Mouse (Mus musculus): ENCODE results near the gene Inpp4b. TPM values are rescaled to one million over a fixed set of nuclear protein-coding genes. Genes with fewer than 3 reads are reported as not detected.

Gene Inpp4b
- total RNA-seq, 2 experiments from 2014 or later, result 1.3 to 5.4 TPM

DNA sequence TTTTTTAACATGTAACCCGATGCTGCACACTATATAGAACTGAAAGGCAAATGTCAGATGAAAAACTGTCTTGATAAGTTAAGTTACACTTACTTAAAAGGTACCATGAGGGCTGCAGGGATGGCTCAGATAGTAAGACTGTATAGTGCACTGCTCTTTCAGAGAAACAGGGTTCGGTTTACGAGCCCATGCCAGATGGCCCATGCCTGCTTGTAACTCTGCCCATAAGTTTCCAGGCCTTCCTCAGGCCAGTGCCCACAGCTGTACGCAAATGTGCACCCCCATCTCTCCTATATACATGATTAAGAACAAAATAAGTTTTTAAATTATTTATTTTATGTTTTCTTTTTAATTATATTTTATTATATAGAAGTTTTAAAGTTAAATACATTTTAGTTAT lies 300.7 kb downstream of the Inpp4b start:
- no peak for ATAC-seq (replicated peaks; ENCODE audit: low FRiP score, poor library complexity, severe bottlenecking)

DNA sequence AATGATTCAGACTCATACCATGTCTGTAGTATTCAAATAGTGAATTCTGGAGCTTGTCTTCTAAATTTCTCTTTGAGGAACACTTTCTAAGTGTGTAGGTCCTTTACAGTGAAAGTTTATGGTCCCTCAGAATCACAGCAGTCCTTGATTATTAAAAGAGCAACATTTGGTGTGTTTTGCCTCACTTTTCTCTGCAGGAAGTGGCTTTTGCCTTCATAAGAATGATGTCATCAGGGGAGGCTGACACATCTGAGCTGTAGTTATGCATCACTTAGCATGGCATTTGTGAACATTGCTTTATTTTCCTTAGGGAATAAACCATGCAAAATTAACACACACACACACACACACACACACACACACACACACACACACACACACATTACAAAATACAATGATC lies 349.8 kb downstream of the Inpp4b start:
- ATAC-seq (replicated peaks; ENCODE audit: low FRiP score, poor library complexity, severe bottlenecking), result no peak

DNA sequence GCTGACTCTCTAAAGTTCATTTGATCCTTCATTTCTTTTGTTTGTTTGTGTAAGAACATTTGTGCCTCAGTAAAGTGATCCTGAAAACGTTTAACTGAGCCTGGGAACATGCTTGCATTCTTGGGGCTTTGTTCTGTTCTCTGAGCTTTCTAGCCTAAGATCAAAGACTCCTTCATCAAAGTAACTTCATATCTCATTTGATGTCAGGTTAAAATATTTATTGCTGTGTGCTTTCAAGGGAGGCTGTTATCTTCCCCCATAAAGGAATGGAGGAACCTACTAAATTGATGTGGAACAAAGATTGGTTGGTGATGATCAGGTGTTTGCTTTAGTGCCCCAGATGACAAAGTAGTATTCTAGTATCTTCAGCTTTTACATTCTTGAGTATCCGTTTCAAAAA lies 352.5 kb downstream of the Inpp4b start:
- no peak for ATAC-seq (replicated peaks; ENCODE audit: low FRiP score, poor library complexity, severe bottlenecking)

DNA sequence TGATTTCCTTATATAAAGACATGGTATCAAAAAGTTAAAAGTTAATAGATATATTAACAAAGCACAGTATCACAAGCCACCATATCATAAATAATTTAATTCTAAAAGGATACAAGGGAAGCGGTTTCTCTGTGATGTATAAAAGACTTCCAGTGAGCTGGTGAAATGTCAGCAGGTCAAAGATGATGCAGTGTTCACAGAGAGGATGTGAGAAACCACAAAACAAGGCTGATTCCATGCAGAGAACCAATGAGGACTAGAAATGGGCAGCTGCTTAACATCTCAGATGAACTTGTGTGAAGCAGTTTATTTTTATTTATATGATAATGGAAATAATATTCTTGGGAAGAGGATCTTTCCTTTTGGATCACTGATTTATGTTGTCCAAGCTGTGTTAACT lies 359.7 kb downstream of the Inpp4b start:
- no peak for ATAC-seq (replicated peaks; ENCODE audit: low FRiP score, poor library complexity, severe bottlenecking)

DNA sequence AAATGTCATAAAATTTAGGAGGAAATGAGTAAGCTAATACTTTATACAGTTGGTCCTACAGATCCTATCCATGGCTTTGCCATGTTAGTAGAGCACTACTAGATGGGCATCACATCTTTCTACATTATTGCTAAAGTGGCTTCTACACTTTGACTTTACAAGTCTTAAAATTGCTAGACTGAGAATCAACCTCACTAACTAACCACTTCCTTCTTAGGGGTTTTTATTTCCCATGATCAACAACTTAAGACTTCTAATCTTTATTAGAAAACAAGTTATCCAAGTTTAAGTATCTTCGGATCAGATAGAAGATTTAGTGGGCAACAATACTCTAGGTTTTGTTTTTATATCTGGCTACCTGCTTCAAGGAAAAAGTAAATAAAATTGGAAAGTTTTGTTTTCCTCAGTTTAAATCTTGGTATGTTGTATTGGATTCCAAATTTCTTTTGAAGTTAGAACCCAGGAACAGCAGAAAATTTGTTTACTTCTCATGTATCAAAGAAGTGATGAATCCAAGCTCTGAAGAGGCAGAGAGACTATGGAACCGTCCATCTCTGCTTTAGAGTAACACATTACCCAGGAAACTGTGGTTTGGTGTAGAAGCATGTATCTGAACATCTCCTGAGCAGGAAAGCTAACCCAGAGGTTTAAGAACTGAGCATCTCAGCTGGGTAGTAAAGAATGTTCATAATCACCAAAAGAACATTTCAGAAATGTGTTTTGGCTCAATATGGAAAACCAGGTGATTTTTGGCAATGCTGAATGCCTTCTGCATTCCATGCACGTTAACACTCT lies 361.4 kb downstream of the Inpp4b start:
- ATAC-seq (replicated peaks; ENCODE audit: low FRiP score, poor library complexity, severe bottlenecking), result no peak

DNA sequence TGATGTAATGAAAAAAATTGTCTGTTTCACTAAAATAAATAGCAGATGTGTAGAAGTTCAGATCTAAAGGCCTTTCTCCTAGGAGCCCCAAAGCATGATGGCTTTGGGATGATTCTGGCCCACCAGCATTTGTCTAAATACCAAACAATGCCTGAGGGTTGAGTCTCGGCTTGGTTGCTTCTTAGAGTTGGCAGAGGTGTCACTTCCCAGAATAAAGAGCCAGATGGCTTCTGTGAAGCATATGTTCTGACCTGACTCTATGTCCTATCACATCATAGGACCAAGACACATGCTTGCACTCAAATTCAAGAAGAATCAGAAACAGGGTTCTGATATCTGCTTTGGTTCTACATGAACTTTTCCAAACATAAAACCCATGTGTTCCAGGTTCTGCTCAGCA lies 365.1 kb downstream of the Inpp4b start:
- no peak for ATAC-seq (replicated peaks; ENCODE audit: low FRiP score, poor library complexity, severe bottlenecking)

DNA sequence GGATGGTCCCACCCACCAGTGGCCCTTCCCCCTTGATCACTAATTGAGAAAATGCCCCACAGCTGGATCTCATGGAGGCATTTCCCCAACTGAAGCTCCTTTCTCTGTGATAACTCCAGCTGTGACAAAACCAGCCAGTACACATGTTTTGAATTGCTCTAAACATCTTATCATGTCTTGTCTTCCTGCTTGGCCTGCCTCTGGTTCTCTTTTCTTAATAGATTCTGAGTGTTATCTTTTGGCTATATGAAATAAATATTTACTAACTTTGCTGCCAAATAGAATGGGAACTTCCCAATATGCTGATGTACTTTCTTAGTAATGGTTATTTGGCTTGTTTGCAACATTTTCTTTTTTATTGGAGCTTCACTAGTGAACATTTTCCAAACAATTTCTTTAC lies 389.0 kb downstream of the Inpp4b start:
- ATAC-seq (replicated peaks; ENCODE audit: low FRiP score, poor library complexity, severe bottlenecking), result no peak

DNA sequence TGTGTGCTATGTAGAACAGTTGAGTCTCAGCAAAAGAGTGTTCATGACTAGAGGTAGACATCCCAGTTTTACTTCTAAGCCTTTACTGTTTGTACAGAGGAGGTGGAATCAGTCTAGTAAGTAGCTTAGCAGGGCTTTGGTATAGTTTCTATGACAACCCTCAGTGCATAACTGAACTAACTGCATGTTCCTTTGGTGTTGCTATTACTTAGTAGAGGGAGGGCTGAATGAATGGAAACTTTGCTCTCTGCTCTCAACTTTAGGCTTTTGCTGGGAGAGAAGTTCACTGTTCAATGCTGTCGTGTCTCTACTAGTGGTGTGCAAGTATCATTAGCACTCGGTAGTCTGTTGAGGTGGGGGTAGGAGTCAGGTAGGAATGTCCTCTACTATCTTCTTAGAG lies 393.3 kb downstream of the Inpp4b start:
- no peak for ATAC-seq (replicated peaks; ENCODE audit: low FRiP score, poor library complexity, severe bottlenecking)

DNA sequence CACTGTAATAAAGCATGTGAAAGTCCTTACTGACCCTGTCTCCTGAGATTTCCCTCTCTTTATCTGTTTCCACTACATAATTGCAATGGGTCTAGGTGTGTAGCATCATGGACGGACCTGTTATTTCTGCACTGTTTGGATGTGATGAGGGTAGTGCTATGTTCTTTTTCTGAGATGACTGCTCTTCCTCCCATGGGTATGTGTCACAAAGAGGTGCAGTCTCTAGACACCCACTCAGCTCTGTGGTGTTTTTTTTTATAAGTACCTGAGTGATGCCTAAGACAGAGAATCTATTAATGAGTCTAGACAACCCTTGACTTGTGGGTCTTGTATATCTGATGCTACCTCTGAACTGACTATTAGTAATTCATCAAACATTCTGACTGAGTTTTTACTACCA lies 393.7 kb downstream of the Inpp4b start:
- no peak for ATAC-seq (replicated peaks; ENCODE audit: low FRiP score, poor library complexity, severe bottlenecking)

DNA sequence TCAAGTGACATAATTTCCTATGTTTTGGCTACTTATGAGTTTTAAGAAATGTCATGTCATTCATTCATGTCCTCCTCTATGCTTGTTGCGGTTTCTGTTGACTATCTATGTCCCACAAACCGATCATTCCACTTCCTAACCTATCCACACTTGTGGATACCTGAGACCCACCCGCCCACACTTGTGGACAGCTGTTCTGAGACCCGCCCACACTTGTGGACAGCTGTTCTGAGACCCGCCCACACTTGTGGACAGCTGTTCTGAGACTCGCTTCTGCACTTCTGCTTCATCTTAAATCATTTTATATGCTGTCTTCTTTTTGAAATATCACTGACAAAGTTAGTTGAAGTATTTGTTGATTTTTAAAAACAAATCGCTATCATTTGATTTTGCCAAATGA lies 400.2 kb downstream of the Inpp4b start:
- no peak for ATAC-seq (replicated peaks; ENCODE audit: low FRiP score, poor library complexity, severe bottlenecking)

DNA sequence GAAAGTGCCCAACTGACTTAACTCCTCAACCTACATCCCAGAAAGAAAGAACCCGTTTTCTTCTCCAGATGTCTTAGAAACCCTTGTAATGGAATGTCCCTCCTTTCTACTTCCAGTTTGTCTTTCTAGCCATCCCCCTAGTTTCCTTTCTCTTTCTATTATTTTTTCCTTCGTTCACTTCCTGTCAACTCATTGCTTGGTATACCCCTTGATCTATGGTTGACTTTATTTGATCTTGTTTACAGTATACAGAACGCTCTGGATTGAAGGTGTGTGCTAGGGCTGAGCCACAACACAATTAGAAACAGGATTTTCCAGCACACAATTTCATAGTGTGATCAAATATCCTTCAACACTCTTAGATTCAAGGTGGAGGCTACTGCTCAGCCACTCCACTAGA lies 400.7 kb downstream of the Inpp4b start:
- ATAC-seq (replicated peaks; ENCODE audit: low FRiP score, poor library complexity, severe bottlenecking), result no peak

DNA sequence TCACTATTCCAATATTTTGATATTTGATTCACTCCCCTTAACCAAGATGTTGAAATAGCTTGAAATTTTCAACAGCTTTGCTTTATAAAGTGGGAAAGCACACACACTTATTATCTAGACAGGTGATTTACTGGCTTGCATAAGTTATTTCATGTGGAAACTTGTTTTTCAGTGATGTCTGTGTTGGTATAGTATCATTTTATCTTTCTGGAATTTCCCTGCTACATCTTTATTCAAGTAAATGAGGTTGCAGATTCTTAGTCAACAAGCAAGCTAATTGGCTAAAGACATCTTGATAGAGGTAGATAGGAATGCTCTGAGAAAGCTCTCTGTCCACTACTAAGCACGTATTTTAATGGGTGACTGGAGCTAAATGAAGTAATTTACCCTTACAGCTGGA lies 403.1 kb downstream of the Inpp4b start:
- no peak for ATAC-seq (replicated peaks; ENCODE audit: low FRiP score, poor library complexity, severe bottlenecking)

DNA sequence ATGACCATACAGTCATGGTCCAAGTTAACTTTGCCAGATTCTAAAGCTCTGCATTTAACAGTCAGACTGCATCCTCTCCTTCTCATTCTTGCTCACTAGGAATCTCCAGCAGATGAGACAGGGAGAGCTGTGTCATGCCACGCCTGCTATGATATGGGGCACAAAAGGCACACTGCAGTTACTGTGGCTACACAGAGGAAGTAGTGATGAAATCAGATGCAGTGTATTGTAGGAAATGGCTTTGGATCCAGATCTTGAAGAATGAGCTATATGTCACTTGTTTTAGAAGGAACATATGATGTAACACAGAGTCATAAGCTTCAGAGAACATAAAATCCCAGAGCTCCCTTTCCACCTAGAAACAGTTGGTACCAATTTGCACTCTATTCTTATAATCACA lies 408.8 kb downstream of the Inpp4b start:
- no peak for ATAC-seq (replicated peaks; ENCODE audit: low FRiP score, poor library complexity, severe bottlenecking)

DNA sequence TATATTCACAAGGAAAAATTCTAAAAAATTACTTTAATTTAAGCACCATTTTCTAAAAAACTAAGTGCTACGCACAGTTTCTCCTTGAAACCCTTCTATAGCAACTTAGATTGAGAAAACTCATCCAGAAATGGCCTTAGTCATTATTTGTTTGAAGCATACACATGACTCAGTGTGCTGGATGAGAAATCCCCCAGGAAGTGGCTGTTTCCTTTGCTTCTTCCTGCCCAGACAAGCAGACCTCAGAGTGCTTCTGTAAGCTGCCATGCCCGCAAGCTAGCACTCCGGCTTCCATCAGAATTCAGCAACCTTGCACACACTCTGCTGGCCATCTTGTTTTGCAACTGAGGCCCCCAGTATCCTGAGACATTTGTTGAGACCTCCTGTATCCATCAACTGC lies 414.3 kb downstream of the Inpp4b start:
- ATAC-seq (replicated peaks; ENCODE audit: low FRiP score, poor library complexity, severe bottlenecking), result no peak

DNA sequence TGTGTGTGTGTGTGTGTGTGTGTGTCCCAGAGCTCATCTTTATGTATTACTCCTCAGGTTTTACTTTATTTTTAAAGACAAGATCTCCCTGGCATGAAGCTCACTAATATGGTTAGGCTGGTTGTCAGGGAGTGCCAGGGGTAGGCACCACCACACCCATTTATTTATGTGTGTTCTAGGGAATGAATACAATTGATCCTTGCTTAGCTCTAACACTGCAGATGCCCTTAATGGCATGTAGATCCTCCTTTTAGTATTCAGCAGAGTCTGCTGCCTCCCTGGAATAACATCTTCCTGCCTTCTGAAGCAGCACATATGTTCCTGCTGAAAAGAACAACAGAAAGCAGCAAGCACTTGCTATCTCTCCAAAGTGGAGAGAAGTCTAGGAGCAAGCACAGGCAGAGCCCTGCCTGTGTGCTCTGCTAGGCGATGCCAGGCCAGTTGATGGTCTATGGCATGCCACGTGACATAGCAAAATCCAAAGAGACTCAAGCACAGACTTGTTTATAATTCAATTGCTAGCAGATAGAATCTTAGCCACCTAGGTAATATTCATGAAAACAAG lies 415.3 kb downstream of the Inpp4b start:
- ATAC-seq (replicated peaks; ENCODE audit: low FRiP score, poor library complexity, severe bottlenecking), result no peak

DNA sequence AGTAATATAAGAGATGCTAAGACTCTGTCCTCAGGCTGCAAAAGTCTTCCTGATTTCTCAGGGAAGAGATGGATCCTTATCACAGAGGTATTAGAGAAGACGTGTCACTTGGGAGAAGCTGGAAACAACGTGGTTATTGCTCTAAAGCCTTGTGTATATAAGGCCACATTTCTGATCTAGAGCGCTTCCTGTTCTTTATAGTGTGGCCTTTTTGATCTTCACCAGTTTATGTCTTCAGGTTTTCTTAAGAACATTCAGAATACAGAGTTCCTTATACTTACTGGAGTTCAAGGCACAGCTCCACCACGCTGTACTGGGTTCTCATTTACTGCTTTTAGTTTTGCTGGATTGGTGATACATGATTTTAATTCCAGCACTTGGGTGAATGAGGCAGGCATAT lies 419.1 kb downstream of the Inpp4b start:
- no peak for ATAC-seq (replicated peaks; ENCODE audit: low FRiP score, poor library complexity, severe bottlenecking)

DNA sequence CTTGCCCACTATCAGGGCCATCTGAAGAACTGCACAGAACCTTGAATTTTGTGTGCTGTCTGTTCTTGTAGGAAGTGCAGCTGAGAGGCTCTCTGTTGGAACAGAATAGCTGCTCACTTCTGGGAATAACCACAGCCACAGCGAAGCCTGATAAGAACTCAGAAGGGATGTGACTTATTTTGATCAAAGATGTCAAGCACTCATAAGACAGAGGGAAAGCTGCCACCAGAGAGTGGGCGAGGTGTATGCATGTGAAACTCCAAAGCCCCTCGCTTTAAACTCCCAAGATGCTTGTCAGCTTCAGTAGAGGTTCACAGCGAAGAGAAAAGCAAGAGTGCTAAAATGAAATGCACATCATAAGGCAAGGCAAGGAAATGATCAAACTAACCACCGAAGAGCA lies 423.7 kb downstream of the Inpp4b start:
- ATAC-seq (replicated peaks; ENCODE audit: low FRiP score, poor library complexity, severe bottlenecking), result no peak

DNA sequence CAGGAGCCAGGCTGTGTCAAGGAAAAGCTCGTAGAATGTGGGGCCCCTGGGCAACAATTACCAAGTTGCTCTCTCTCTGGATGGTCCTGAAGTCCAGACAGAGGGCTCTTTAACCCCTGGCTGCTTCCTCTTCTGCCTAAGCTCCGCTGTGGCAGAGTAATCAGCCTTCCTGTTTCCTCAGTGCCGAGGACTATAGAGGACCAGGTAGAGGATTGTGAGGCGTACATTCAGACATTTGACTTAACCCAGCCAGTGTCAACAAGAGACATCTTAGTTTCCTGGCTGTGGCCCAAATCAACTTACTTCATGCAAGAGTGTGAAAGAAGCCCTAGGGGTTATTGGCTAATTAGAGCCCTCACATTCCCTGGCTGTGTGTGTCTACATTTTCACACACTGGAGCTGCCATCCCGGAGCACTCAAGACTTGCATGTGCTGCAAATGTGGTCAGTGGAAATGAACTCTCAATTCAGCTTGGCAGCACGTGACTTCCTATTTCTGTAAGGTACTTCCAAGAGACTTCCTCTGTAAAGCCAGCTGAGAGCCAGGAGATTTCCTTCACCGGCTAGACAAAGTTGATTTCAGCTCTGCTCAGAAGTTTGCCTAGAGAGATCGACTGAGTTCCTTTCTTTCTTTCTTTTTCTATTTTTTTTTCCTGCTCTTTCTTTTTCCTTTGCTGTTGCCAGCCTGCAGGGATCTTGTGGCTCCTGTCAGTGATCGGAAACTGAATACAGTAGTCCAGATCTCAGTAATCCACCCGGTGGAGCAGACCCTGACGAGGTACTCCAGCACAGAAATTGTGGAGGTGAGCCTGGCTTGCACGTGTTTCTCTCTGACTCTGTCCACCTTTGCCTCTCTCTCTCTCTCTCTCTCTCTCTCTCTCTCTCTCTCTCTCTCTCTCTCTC lies 425.3 kb downstream of the Inpp4b start:
- no peak for ATAC-seq (replicated peaks; ENCODE audit: low FRiP score, poor library complexity, severe bottlenecking)

DNA sequence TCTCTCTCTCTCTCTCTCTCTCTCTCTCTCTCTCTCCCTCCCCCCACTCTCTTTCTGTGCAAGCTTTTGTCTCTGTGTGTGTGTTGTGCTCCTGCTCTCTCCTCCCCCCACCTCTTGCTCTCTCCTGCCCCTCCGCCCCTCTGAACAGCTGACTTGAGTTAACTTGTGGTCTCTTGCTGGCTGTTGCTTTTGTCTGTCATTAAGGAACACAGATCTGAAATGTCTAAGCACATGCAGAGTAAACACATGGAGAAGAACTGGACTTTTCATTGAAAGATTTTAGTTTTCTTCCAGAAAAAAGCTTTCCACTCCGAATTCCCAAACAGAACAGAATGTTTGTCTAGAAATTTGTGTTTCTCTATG lies 425.9 kb downstream of the Inpp4b start:
- no peak for ATAC-seq (replicated peaks; ENCODE audit: low FRiP score, poor library complexity, severe bottlenecking)

DNA sequence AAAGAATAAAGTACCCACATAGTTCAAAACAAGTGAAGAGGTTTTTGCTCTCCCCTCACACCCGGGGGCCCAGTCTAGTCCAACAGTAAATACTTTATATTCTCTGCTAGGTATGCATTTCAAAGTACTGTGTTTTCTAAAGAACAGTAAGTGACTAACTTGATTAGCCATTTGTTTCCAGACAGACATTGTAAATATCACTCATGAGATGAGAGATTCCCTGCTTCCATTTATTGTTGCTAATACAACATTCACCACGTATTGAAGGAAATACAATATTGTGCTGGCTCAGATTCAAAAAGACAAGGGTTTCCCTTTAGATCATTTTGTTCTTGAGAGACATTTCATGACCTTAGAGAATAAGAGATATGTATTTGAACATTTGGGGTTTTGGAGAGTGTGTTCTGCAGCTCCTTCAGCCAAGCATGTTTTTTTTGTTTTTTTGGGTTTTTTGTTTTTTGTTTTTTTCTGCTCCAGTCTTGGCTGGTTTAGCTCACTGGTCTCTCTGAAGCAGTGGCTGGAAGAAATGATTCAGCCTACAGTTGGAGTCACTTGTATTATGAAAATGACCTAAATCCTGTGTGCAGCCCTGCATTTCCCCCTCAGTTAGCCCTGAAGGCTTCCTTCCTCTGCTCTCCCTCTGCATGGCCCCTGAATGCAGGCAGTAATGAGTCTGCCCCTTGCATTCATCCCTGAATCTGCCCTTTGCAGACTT lies 426.5 kb downstream of the Inpp4b start:
- no peak for ATAC-seq (replicated peaks; ENCODE audit: low FRiP score, poor library complexity, severe bottlenecking)

Data from erythroid progenitor cell, adult 5-6 weeks (primary cell).